Mouse (Mus musculus) midbrain, embryonic 14.5 days (tissue): Measurements from ENCODE around the gene Palld. TPM values are rescaled to one million over a fixed set of nuclear protein-coding genes. Genes with fewer than 3 reads are reported as not detected.

Experiments used
- ATAC-seq: fragments of 200-750 bp; cut with Nextera tagmentation; 2 replicates; pipeline ENCODE4 v1.8.0; 2017; ENCODE audit warnings: moderate number of reproducible peaks, moderate library complexity; ENCODE audit not compliant: low FRiP score, low TSS enrichment
- DNase-seq: peaks from one replicate; pipeline ENCODE4 v3.0.0-alpha.2; 2015
- H3K27ac ChIP-seq: fragments of 300-500 bp; sonication (generic); replicated peaks from 2 replicates; pipeline ENCODE4 v1.5.1; 2014; ENCODE audit warnings: mild to moderate bottlenecking, low read depth, low read length, moderate library complexity
- H3K27me3 ChIP-seq: fragments of 300-500 bp; sonication (generic); 2 replicates; pipeline ENCODE4 v1.6.1; 2014; ENCODE audit warnings: low read length, control low read depth, mixed read lengths; ENCODE audit not compliant: control insufficient read depth, insufficient read depth
- H3K36me3 ChIP-seq: fragments of 300-500 bp; sonication (generic); 2 replicates; pipeline ENCODE4 v1.6.1; 2014; ENCODE audit warnings: low read length, control low read depth; ENCODE audit not compliant: control insufficient read depth, insufficient read depth
- H3K4me1 ChIP-seq: fragments of 300-500 bp; sonication (generic); 2 replicates; pipeline ENCODE4 v1.6.1; 2014; ENCODE audit warnings: mild to moderate bottlenecking, antibody characterized with exemption, low read length, control low read depth; ENCODE audit not compliant: control insufficient read depth, insufficient read depth
- H3K4me2 ChIP-seq: fragments of 300-500 bp; sonication (generic); 2 replicates; pipeline ENCODE4 v1.6.1; 2014; ENCODE audit warnings: mild to moderate bottlenecking, low read length, moderate library complexity
- H3K4me3 ChIP-seq: fragments of 300-500 bp; sonication (generic); replicated peaks from 2 replicates; pipeline ENCODE4 v1.5.1; 2014; ENCODE audit warnings: low read depth, low read length
- H3K9ac ChIP-seq: fragments of 300-500 bp; sonication (generic); replicated peaks from 2 replicates; pipeline ENCODE4 v1.6.1; 2014; ENCODE audit warnings: mild to moderate bottlenecking, low read length, moderate library complexity
- H3K9me3 ChIP-seq: fragments of 300-500 bp; sonication (generic); 2 replicates; pipeline ENCODE4 v1.6.1; 2016; ENCODE audit warnings: low read length, control low read depth, mixed read lengths; ENCODE audit not compliant: control insufficient read depth
- WGBS: fragments of 180-500 bp; shearing (Covaris S2); extraction: QIAGEN DNeasy Blood & Tissue Kit; methylation state at CpG from one replicate; pipeline ENCODE4 v1.1.7; 2014; 5-methylcytosine and 5-hydroxymethylcytosine counted together
- polyA plus RNA-seq: library from polyadenylated mRNA; unstranded; fragments of >200 nt; fragmentation: Nextera tagmentation; extraction: Ambion mirVana; gene quantifications from 2 replicates; pipeline ENCODE4 v1.2.1, GENCODE M21; 2014

The Palld gene
- polyA plus RNA-seq, 1 experiment from 2014 or later = 19.4 TPM

GRCm38 (mm10) chr8:61803764-61804163 is 98.7 kb downstream of the Palld start:
- H3K9ac ChIP-seq = no peak overlapping the region
- no peak overlapping the region for H3K27ac ChIP-seq
- no peak overlapping the region for H3K4me2 ChIP-seq
- ATAC-seq (no peak), DNase-seq (no peak)
- 83% methylated on average over 2 of the region's 2 CpGs for WGBS
- H3K27me3 ChIP-seq = no peaks in the 10 kb centered on the region
- H3K9me3 ChIP-seq = no peaks in the 10 kb centered on the region
- no peaks in the 10 kb centered on the region for H3K36me3 ChIP-seq
- no peak overlapping the region for H3K4me3 ChIP-seq
- no peaks in the 10 kb centered on the region for H3K4me1 ChIP-seq

GRCm38 (mm10) chr8:61802840-61803239 is 99.7 kb downstream of the Palld start:
- Histone ChIP-seq H3K4me3 (no peak overlapping the region), H3K36me3 (no peaks in the 10 kb centered on the region), H3K27me3 (no peaks in the 10 kb centered on the region), H3K9me3 (no peaks in the 10 kb centered on the region), H3K4me2 (no peak overlapping the region), H3K4me1 (no peaks in the 10 kb centered on the region), H3K9ac (no peak overlapping the region), H3K27ac (no peak overlapping the region)
- no peak for ATAC-seq
- no peak for DNase-seq
- 94% methylated on average over 2 of the region's 2 CpGs for WGBS

GRCm38 (mm10) chr8:61797391-61797947 is 105.0 kb downstream of the Palld start:
- Histone ChIP-seq H3K4me3 (no peak overlapping the region), H3K9me3 (no peaks in the 10 kb centered on the region), H3K4me2 (no peak overlapping the region), H3K9ac (no peak overlapping the region), H3K27ac (no peak overlapping the region), H3K4me1 (no peaks in the 10 kb centered on the region), H3K36me3 (no peaks in the 10 kb centered on the region), H3K27me3 (no peaks in the 10 kb centered on the region)
- ATAC-seq (no peak), DNase-seq (no peak)
- 93% methylated on average over 1 of the region's 1 CpGs for WGBS

- no peak for DNase-seq
- Histone ChIP-seq H3K27me3 (no peaks in the 10 kb centered on the region), H3K4me1 (no peaks in the 10 kb centered on the region), H3K9ac (no peak overlapping the region), H3K9me3 (no peaks in the 10 kb centered on the region), H3K4me3 (no peak overlapping the region), H3K4me2 (no peak overlapping the region), H3K36me3 (no peaks in the 10 kb centered on the region), H3K27ac (no peak overlapping the region)
- WGBS = 85% methylated on average over 7 of the region's 7 CpGs
- ATAC-seq = no peak
These were observed 105.9 kb downstream of the Palld start for GRCm38 (mm10) chr8:61796537-61797050.

GRCm38 (mm10) chr8:61789946-61790345 is 112.5 kb downstream of the Palld start:
- WGBS = 86% methylated on average over 3 of the region's 3 CpGs
- DNase-seq (no peak), ATAC-seq (no peak)
- no peaks in the 10 kb centered on the region for H3K9me3 ChIP-seq
- no peak overlapping the region for H3K4me3 ChIP-seq
- no peak overlapping the region for H3K27ac ChIP-seq
- no peaks in the 10 kb centered on the region for H3K27me3 ChIP-seq
- H3K4me2 ChIP-seq = no peak overlapping the region
- no peak overlapping the region for H3K9ac ChIP-seq
- no peaks in the 10 kb centered on the region for H3K4me1 ChIP-seq
- no peaks in the 10 kb centered on the region for H3K36me3 ChIP-seq

- Histone ChIP-seq H3K4me3 (no peak overlapping the region), H3K9ac (no peak overlapping the region), H3K27me3 (no peaks in the 10 kb centered on the region), H3K36me3 (no peaks in the 10 kb centered on the region), H3K4me1 (no peaks in the 10 kb centered on the region), H3K4me2 (no peak overlapping the region), H3K27ac (no peak overlapping the region), H3K9me3 (no peaks in the 10 kb centered on the region)
- no peak for DNase-seq
- 94% methylated on average over 5 of the region's 5 CpGs for WGBS
- no peak for ATAC-seq
These were observed 113.2 kb downstream of the Palld start for GRCm38 (mm10) chr8:61789289-61789688.

- Histone ChIP-seq H3K9ac (no peak overlapping the region), H3K27ac (no peak overlapping the region), H3K4me2 (no peak overlapping the region), H3K27me3 (no peaks in the 10 kb centered on the region), H3K9me3 (no peaks in the 10 kb centered on the region), H3K4me3 (no peak overlapping the region), H3K4me1 (no peaks in the 10 kb centered on the region), H3K36me3 (no peaks in the 10 kb centered on the region)
- no peak for ATAC-seq
- DNase-seq = no peak
- WGBS = 82% methylated on average over 7 of the region's 7 CpGs
These were observed 119.5 kb downstream of the Palld start for GRCm38 (mm10) chr8:61782931-61783491.

GRCm38 (mm10) chr8:61780652-61781257 is 121.7 kb downstream of the Palld start:
- H3K9ac ChIP-seq = no peak overlapping the region
- no peaks in the 10 kb centered on the region for H3K27me3 ChIP-seq
- no peak overlapping the region for H3K27ac ChIP-seq
- DNase-seq (no peak), ATAC-seq (no peak)
- 79% methylated on average over 5 of the region's 5 CpGs for WGBS
- H3K36me3 ChIP-seq = no peaks in the 10 kb centered on the region
- no peak overlapping the region for H3K4me3 ChIP-seq
- H3K4me2 ChIP-seq = no peak overlapping the region
- no peaks in the 10 kb centered on the region for H3K4me1 ChIP-seq
- H3K9me3 ChIP-seq = no peaks in the 10 kb centered on the region

GRCm38 (mm10) chr8:61778194-61778593 is 124.3 kb downstream of the Palld start:
- DNase-seq = no peak
- no peak for ATAC-seq
- no peaks in the 10 kb centered on the region for H3K27me3 ChIP-seq

More at GRCm38 (mm10) chr8:61778194-61778593, 124.3 kb downstream of the Palld start:
- Histone ChIP-seq H3K4me2 (no peak overlapping the region), H3K27ac (no peak overlapping the region), H3K4me1 (no peaks in the 10 kb centered on the region), H3K9ac (no peak overlapping the region), H3K4me3 (no peak overlapping the region), H3K36me3 (no peaks in the 10 kb centered on the region), H3K9me3 (no peaks in the 10 kb centered on the region)
- WGBS = 87% methylated on average over 3 of the region's 3 CpGs
